Mouse (Mus musculus) retina, adult 2 months (tissue): Measurements from ENCODE around the gene Zmpste24.
A peak's percentile ranks its signal among the peaks of the same experiment; 100 is the strongest.

ENCODE experiments used
- DNase-seq: peaks from one replicate; pipeline ENCODE4 v3.0.0-alpha.2; 2012; ENCODE audit warnings: low read depth, low spot score

Gene Zmpste24

GRCm38 (mm10) chr4:121033006-121033405, 65.0 kb downstream of the Zmpste24 start:
- no peak for DNase-seq

GRCm38 (mm10) chr4:121031440-121031839, 66.6 kb downstream of the Zmpste24 start:
- DNase-seq = no peak

GRCm38 (mm10) chr4:121029632-121030031, 68.4 kb downstream of the Zmpste24 start:
- DNase-seq = no peak

DNA sequence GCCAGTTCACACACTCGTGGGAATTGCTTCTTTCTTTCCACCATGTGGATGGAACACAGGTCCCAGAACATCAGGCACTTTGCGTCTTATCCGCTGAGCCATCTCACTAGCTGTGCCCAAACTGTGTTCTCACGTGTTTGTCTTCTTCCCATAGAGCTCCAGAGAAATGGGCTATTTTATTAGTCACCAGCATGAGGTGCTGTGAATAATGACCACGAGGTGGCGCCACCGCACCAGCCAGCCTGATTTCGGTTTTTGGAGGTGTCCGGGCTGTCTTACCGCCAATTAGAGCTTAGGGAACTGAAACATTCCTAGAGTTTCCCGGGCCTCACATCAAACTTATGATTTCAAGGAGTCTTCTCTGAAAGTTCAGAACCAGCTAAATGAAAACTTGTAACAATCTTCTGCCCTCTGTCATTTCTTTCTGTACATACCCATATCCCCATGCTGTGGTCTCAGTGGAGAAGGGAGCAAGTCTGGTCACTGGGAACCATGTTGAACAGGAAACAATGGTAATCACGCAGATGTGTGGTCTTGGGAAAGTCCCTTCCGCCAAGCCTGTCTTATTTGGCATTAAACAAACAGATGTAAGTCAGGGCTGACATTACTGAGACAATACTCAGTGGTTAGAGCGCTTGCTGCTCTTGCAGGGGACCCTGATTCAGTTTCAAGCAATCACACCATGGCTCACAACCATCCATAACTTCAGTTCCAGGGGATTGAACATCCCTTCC, 69.2 kb downstream of the Zmpste24 start:
- DNase-seq = no peak

- DNase-seq = no peak
These were observed 69.9 kb downstream of the Zmpste24 start for GRCm38 (mm10) chr4:121028146-121028545.

- DNase-seq = no peak
These were observed 72.4 kb downstream of the Zmpste24 start for GRCm38 (mm10) chr4:121025681-121026080.

GRCm38 (mm10) chr4:121023941-121024340, 74.1 kb downstream of the Zmpste24 start:
- DNase-seq = no peak

GRCm38 (mm10) chr4:121023464-121023863, 74.6 kb downstream of the Zmpste24 start:
- no peak for DNase-seq

GRCm38 (mm10) chr4:121021911-121022310, 76.1 kb downstream of the Zmpste24 start:
- no peak for DNase-seq

- no peak for DNase-seq
These were observed 77.8 kb downstream of the Zmpste24 start for GRCm38 (mm10) chr4:121020040-121020790.

GRCm38 (mm10) chr4:121018250-121018649, 79.8 kb downstream of the Zmpste24 start:
- no peak for DNase-seq

GRCm38 (mm10) chr4:121016928-121017657, 80.9 kb downstream of the Zmpste24 start, which contains the start of gene Smap2:
Gene Smap2, minus strand, starts transcription at chr4:121017247.
- peak; percentile 95 for DNase-seq

DNA sequence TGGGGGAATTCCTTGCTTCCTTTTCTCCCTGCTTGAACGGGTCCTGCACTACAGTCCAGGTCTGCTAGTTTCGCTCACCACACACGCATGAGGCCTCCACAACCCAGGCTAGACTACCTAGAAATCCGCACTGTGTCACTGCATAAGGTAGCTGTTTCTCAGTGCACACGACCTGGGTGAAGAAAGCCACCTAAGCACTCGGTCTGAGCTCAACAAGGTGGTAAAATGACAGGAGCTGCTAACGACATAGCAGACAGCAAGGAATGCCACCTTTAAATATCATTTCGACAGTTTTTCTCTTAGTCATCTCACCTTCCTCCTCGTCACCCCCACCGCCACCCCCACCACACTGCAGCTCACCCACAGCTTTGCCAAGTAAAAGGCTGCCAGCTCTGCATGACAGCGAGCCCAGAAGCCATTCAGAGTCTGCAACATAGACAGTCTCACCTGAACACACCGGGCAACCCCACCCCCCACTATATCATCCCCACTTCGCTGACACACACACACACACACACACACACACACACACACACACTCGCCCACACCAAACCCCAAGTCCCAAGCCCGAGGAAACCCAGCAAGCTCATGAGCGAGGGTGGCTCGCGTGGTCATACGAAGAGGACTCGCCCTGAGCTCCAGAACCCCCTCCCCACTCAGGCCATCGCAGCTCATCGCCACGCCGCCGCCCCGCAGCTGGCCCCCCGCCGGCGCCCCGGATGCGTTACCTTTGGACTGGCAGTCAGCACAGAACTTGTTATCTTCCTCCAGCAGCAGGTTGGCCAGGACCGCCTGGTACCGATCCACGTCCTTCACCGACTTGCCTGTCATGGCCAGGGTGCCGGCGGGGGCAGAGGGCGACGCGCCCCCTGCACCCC, 81.8 kb downstream of the Zmpste24 start:
- no peak for DNase-seq

DNA sequence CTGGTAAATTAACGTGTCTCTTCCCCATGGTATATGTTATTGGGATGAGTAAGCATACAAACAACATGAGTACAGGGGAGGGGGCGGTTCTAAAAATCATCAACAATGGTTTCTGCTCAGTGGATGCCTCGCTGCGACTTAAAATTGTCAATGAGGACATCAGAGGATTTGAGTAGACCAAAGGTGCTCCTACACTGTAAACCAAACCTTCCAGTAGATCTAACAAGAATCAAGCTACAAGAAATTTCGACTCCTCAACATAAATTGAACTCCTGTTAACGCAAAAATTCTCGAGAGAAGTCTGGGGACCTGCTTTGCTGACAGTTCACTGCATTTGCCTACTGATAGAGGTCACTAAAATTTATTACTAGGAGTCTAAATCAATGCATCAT, 82.8 kb downstream of the Zmpste24 start:
- no peak for DNase-seq

GRCm38 (mm10) chr4:121014594-121015267, 83.3 kb downstream of the Zmpste24 start:
- no peak for DNase-seq

- DNase-seq = no peak
These were observed 87.1 kb downstream of the Zmpste24 start for GRCm38 (mm10) chr4:121010770-121011549.
